Mouse (Mus musculus): ENCODE results near the gene Smarce1. TPM values are rescaled to one million over a fixed set of nuclear protein-coding genes. Genes with fewer than 3 reads are reported as not detected.
A peak's percentile ranks its signal among the peaks of the same experiment; 100 is the strongest.
"Not testable (repeated sequence)": the region's sequence is repeated elsewhere in the genome, so short reads cannot be mapped to it uniquely, and the experiment has no call there.

Smarce1 gene
- total RNA-seq (2021): 10 to 100 TPM; 75.4 to 80.2 TPM
- long read RNA-seq, experiment 1, transcript Smarce1-201 (11 exons, 2,919 nt): major isoform, 18 of 36 reads
- long read RNA-seq, experiment 1, partial matches to known transcripts: 3 of 36 reads
- long read RNA-seq, experiment 1, other reads (novel, unspliced or antisense): 15 of 36 reads
- long read RNA-seq, experiment 2, transcript Smarce1-201 (11 exons, 2,919 nt): major isoform, 13 of 36 reads
- long read RNA-seq, experiment 2, partial matches to known transcripts: 0 of 36 reads
- long read RNA-seq, experiment 2, other reads (novel, unspliced or antisense): 22 of 36 reads

DNA sequence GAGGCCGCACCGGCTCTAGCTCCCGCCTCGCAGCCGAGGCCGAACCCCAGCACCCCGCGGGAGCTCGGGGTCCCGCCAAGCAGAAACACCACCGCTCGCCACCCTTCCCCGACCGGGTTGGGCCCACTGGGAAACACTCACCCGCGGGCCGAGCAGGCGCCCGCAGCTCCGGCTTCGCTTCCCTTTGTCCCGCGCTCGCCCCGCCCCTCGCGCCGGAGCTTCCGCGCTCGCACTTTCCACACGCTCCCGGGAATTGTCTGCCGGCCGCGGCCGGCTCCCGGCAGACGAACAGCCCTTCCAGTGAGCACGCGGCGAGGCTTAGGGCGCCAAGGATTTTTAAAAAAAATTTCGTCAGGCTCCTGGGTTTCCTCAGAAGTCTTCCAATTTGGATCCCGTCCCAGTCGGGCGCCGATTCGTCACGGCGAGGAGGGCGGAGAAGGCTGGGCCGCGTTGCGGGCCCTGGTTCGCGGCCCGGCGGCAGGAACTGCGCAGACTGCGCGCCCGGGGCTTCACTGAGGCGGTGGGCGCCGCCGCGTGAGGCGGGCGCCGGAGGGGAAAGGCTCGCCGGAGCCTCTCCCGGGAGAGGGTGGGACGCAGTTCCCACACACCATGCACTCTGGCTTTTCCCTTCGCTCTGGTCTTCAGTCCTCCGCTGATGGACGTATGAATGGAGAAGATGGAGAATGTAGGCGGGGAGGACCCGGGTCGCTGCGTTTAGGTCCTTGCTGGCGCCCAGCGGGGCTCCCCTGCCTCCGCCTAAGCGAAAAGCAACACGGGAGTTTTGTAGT is at the start of gene Smarce1:
Gene Smarce1 (minus strand): TSS at position 757 of the 788 bp plus-strand sequence.
- DNase-seq (ENCODE audit: low spot score in 2 of 2): peak; percentile 75 to 83

DNA sequence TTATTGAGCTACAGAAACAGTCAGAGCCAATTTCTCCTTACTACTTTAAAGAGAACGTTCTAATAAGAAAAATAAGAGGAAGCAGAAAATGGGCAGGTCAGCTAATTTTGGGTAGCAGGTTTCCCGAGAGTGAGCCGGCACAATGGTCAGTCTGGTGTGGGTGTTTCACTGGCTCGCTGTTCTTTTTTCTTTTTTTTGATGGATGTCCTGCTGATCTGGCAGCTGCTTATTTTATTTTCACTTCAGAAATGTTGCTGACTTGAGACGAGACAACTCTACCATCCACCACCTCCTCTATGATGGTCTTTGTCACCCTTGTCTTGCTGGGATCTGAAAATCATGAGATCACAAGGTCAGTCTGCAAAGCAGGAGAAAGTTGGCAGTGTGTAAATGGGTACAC is 49.2 kb upstream of the Smarce1 start:
- no peak for DNase-seq (ENCODE audit: low spot score in 2 of 2)

DNA sequence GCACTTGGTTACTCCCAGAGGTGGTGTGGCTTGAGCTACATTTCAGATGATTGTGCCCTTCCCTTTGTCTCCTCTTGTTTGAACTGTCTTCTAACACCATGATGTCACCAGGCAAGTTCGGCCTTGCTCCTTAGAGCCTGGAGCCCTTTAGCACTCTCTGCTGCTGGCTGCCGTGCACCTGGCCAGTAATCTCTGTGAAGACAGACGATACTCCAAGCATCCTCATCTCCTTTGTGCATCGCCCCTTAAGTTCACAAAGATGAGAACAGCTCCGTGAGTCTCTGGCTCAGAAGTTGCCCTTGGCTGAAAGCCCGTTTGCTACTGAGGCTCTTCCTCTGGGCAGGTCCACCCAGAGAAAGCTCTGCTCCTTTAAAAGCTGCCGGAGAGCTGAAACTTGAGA is 46.0 kb upstream of the Smarce1 start:
- no peak for DNase-seq (ENCODE audit: low spot score in 2 of 2)

- DNase-seq (ENCODE audit: low spot score in 2 of 2): no peak
Observed at GRCm38 (mm10) chr11:99275624-99276023, 44.8 kb upstream of the Smarce1 start.

DNA sequence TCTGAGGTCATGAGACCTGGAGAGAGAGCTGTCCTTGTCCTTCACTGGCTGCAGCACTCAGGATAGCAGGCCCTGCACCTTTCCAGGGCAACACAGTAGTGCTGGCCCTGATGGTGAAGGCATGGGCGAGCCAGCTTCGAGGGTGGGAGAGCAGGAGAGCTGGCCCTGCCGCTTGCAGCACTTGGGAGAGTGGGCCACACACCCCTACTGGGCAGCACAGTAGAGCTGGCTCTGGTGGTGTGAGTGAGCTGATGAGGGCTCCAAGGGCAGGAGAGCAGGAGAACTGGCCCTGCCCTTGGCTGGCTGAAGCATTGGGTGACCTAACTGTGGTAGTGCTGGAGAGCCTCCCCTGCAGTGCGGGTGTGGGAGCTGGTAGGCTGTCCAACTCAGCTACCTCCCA is 41.9 kb upstream of the Smarce1 start:
- DNase-seq (ENCODE audit: low spot score in 2 of 2): no peak

- no peak for DNase-seq (ENCODE audit: low spot score in 2 of 2)
Observed at GRCm38 (mm10) chr11:99269192-99269591, 38.4 kb upstream of the Smarce1 start.

- DNase-seq (ENCODE audit: low spot score in 2 of 2): no peak
Observed at GRCm38 (mm10) chr11:99265796-99266195, 35.0 kb upstream of the Smarce1 start.

- peak; percentile 44 to 50 for DNase-seq (ENCODE audit: low spot score in 2 of 2)
Observed at GRCm38 (mm10) chr11:99265220-99265619, 34.4 kb upstream of the Smarce1 start.

- no peak for DNase-seq (ENCODE audit: low spot score in 2 of 2)
Observed at GRCm38 (mm10) chr11:99256213-99256612, 25.4 kb upstream of the Smarce1 start.

GRCm38 (mm10) chr11:99255316-99255715 is 24.5 kb upstream of the Smarce1 start:
- no peak for DNase-seq (ENCODE audit: low spot score in 2 of 2)

DNA sequence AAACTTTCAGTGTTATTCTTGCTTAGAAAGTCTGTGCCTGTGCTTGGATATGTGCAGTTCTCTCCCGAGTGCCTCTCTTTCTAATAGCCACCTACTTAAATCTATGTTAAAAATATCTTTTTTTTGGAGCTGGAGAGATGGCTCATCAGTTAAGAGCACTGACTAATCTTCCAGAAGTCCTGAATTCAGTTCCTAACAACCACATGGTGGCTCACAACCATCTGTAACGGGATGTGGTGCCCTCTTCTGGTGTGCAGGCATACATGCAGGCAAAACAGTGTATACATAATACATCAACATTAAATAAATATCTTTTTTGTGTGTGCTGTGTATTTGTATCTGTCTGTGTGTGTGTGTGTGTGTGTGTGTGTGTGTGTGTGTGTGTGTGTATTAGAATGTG is 23.1 kb upstream of the Smarce1 start:
- DNase-seq (ENCODE audit: low spot score in 2 of 2): no peak

- no peak for DNase-seq (ENCODE audit: low spot score in 2 of 2)
Observed at GRCm38 (mm10) chr11:99252671-99253070, 21.9 kb upstream of the Smarce1 start.

DNA sequence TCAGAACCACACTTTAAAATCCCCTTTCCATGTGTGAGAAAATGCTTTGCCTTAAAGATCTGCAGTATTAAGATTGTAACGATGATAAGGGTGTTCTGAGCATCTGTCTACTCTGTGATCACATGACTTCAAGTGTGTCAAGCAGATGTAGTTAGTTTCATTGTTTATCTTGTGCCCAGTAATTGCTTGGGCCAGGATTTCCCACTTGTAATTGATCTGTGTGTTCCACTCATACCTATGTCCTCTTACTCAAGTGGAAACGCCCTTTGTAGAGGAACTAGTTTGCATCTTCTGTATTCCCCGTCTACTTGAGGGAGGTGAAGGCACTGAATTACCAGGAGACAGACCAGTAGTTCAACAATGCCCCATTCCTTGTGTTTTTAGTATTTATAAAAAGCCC is 19.8 kb upstream of the Smarce1 start:
- no peak for DNase-seq (ENCODE audit: low spot score in 2 of 2)

- peak; percentile 30 to 59 for DNase-seq (ENCODE audit: low spot score in 2 of 2)
Observed at GRCm38 (mm10) chr11:99250241-99250640, 19.4 kb upstream of the Smarce1 start.

DNA sequence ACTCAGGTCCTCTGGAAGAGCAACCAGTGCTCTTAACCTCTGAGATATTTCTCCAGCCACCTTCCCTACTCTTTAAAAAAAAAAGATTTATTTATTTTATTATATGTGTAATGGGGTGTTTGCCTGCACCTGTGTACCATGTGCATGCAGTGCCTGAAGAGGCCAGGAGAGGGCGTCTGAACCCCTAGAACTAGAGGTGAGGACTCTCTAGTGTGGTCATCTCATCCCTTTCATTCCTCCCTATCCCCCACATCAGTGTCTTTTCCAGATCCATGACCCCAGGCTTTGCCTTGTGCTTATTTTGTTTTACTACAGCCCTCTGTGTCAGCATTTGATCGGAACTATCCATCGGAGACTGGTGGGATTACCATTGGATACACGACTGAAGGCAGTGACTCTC is 18.3 kb upstream of the Smarce1 start:
- DNase-seq (ENCODE audit: low spot score in 2 of 2): no peak

DNA sequence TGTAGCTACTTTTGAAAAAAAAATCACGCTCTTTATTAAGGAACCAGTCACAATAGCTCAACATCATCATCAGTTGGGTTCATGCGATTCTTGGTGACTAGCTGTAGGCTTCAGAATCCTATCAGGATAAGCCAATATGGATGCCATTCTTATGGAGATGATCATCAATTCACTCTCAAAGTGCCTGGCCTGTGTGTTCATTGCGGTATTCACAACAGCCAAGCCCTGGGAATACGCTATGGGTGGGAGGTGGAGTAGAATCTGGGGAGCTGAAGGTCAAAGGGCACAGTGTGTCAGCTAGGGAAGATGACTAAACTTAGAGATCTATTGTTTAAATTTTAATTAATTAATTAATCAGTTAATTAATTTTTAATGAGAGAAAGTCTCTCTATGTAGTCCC is 17.1 kb upstream of the Smarce1 start:
- DNase-seq (ENCODE audit: low spot score in 2 of 2): no peak

DNA sequence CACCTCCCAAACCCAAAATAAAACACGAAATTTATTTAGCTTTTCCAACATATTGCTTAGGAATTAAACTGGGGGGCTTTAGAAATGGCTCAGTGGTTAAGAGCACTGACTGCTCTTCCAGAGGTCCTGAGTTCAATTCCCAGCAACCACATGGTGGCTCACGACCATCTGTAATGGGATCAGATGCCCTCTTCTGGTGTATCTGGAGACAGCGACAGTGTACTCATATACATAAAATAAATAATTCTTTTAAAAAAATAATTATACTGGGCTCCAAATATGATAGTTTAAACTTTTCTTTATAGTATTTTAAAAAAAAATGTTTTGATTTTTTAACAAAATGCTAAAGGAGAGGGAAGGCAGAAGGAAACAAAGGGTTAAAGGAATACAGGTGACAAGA is 13.7 kb upstream of the Smarce1 start:
- DNase-seq (ENCODE audit: low spot score in 2 of 2): not testable (repeated sequence)

DNA sequence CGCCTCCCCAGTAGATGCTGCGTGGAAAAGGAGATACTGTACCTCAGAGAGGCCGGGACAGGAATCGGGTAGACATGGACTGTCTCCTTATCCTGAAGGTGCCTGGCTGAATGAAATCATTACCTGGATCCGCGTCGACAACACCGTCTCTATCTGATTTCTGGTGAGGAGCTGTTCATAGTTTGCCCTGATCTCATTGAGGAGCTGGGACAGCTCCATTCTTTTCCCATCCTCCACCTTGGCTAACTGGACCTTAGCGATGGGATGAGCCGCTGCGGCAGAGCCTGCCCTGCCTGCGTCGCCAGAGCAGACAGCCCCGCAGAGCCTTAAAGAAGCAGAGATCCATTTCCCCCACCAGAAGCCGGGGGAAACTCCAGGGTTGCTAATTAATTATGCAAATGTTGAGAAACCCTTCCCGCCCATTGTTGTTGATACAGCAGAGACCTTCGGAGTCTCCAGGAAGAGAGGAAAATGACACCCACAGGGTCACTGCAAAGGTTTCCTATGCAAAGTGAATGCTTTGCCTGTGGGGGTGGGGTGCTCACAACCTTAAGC is 13.1 kb upstream of the Smarce1 start, which contains the start of gene Krt222:
Gene Krt222 (minus strand): TSS at position 266 of the 555 bp plus-strand sequence.
- peak in 1 of 2 experiments; percentile 18 for DNase-seq (ENCODE audit: low spot score in 2 of 2)

- no peak for DNase-seq (ENCODE audit: low spot score in 2 of 2)
Observed at GRCm38 (mm10) chr11:99243200-99243819, 12.5 kb upstream of the Smarce1 start.

DNA sequence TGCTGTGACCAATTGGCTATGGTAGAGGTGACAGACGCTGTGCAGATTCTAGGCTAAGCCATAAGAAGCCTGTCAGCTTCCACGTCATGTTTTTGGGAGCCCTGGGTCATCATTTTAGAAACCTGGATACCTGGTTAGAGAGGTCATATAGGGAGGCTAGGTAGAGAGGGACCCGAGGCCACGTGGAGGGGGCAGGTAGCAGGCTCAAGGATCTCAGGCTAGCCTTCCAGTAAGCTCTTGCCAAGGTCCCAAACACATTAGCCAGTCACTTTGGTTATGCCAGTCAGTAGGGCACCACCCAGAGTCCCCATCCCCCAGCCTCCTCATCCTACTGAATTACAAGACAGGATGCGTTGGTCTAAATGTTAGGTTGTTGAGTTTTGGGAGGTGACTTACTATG is 11.2 kb upstream of the Smarce1 start:
- no peak for DNase-seq (ENCODE audit: low spot score in 2 of 2)

DNA sequence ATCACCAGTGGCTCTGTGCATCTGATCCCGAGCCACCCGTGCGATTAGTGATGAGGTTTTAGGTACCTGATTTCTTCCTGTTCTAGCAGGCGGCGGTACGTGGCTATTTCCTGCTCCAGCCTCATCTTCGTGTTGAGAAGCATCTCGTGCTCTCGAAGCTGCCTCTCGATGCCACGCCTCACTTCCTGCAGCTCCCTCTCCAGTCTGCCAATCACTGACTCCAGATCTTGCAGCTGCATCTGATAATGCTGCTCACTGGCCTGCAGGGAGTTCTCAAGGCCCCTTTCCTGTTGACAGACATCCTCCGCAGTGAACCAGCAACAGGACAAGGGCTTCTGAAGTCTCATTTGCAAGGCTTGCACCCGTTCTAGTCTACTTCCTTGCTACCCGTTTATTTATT is 7.7 kb upstream of the Smarce1 start:
- no peak for DNase-seq (ENCODE audit: low spot score in 2 of 2)
